8 mouse cellular contexts compared by ENCODE assay signal in genomic region chr11:81983146-81983545, GRCm38 (mm10). TPM values are rescaled to one million over a fixed set of nuclear protein-coding genes. Genes with fewer than 3 reads are reported as not detected.
DNase-seq lines count a peak whose midpoint lies in the region; ATAC-seq lines count a peak whose summit lies in the region.

No protein-coding gene starts in this region.

- H3K4me1 ChIP-seq in midbrain, embryonic 10.5 days = peaks cover 7% of the 10 kb centered on the region; the same call in 1 of the 2 replicates
- H3K4me1 ChIP-seq in midbrain, embryonic 16.5 days (ENCODE audit: control insufficient read depth, insufficient read depth, low read length) = peaks cover 3% of the 10 kb centered on the region; the same call in 1 of the 2 replicates

- H3K27ac ChIP-seq in midbrain, embryonic 10.5 days (replicated peaks) = no peak overlapping the region
- H3K27ac ChIP-seq in midbrain, embryonic 16.5 days (ENCODE audit: low read length) = no peak overlapping the region

- H3K36me3 ChIP-seq in midbrain, embryonic 10.5 days = no peaks in the 10 kb centered on the region
- H3K36me3 ChIP-seq in midbrain, embryonic 16.5 days (ENCODE audit: control insufficient read depth, insufficient read depth, low read length) = no peaks in the 10 kb centered on the region

- H3K4me3 ChIP-seq in midbrain, embryonic 10.5 days = no peak overlapping the region
- no peak overlapping the region for H3K4me3 ChIP-seq in midbrain, embryonic 16.5 days (ENCODE audit: low read depth, low read length)

- 46% methylated on average over 5 of the region's 5 CpGs for WGBS in midbrain, embryonic 10.5 days
- 39% methylated on average over 5 of the region's 5 CpGs for WGBS in midbrain, embryonic 16.5 days

- intact Hi-C loops in left cerebral cortex, postnatal 36 days (cut with DNase I) = no loop called here

- H3K27me3 ChIP-seq in midbrain, embryonic 10.5 days (ENCODE audit: low read depth, poor library complexity, severe bottlenecking) = no peaks in the 10 kb centered on the region; the same call in 1 of the 2 replicates
- H3K27me3 ChIP-seq in midbrain, embryonic 16.5 days (ENCODE audit: control insufficient read depth, insufficient read depth, low read depth, low read length) = no peaks in the 10 kb centered on the region

- DNase-seq in midbrain, embryonic 10.5 days (ENCODE audit: low spot score) = peak; percentile 45
- DNase-seq in WW6 (ENCODE audit: low read depth, low spot score) = peak; percentile 50
- peak; percentile 23 for DNase-seq in cerebellum, adult 8-10 months
- peak; percentile 33 to 54 for DNase-seq in heart, adult 9 months (ENCODE audit: low spot score in 2 of 2)
- DNase-seq in left cerebral cortex, postnatal 36 days (ENCODE audit: low spot score in 2 of 2) = peak; percentile 36 to 55
- DNase-seq in retina, postnatal 1 day = peak; percentile 85

- no peak overlapping the region for H3K9ac ChIP-seq in midbrain, embryonic 16.5 days (ENCODE audit: low read depth, low read length)

- no peak for ATAC-seq in midbrain, embryonic 16.5 days
- no peak for ATAC-seq in megakaryocyte, adult 5-6 weeks (ENCODE audit: poor library complexity, severe bottlenecking)

- H3K9me3 ChIP-seq in midbrain, embryonic 10.5 days (replicated peaks) = no peaks in the 10 kb centered on the region
- no peaks in the 10 kb centered on the region for H3K9me3 ChIP-seq in midbrain, embryonic 16.5 days (replicated peaks; ENCODE audit: control insufficient read depth, low read length, poor library complexity, severe bottlenecking)

- no peak overlapping the region for H3K4me2 ChIP-seq in midbrain, embryonic 16.5 days (ENCODE audit: low read length)

RNA-seq across cellular contexts. Expression of gene Asic2, which starts 14.9 kb away (rescaled TPM):
- polyA plus RNA-seq in midbrain, embryonic 10.5 days (2016; fragmentation: Nextera tagmentation; extraction: Ambion mirVana) = 1.7 and 2.0 TPM in 2 replicates
- 13.0 and 16.2 TPM in 2 replicates for polyA plus RNA-seq in midbrain, embryonic 16.5 days (2015; fragmentation: Nextera tagmentation; extraction: Ambion mirVana)
- total RNA-seq in left cerebral cortex, postnatal 36 days (2021) = 10 to 100 TPM; 73.7 to 79.1 TPM
- total RNA-seq in megakaryocyte, adult 5-6 weeks (2015) = not detected in 2 replicates
- total RNA-seq in megakaryocyte, adult 5-6 weeks (2017) = not detected in 2 replicates

RNA-seq across cellular contexts. Expression of gene Ccl2, which starts 52.2 kb away (rescaled TPM):
- polyA plus RNA-seq in midbrain, embryonic 10.5 days (2016; fragmentation: Nextera tagmentation; extraction: Ambion mirVana) = 0.58 and 0.94 TPM in 2 replicates
- polyA plus RNA-seq in midbrain, embryonic 16.5 days (2015; fragmentation: Nextera tagmentation; extraction: Ambion mirVana) = 0.31 TPM in 1 of 2 replicates, not detected in the other
- not detected for total RNA-seq in left cerebral cortex, postnatal 36 days (2021)
- total RNA-seq in megakaryocyte, adult 5-6 weeks (2015) = 45.4 and 58.9 TPM in 2 replicates
- 26.0 and 31.5 TPM in 2 replicates for total RNA-seq in megakaryocyte, adult 5-6 weeks (2017)

RNA-seq across cellular contexts. Expression of gene Gm17268, which starts 55.2 kb away (rescaled TPM):
- polyA plus RNA-seq in midbrain, embryonic 10.5 days (2016; fragmentation: Nextera tagmentation; extraction: Ambion mirVana) = not detected in 2 replicates
- not detected in 2 replicates for polyA plus RNA-seq in midbrain, embryonic 16.5 days (2015; fragmentation: Nextera tagmentation; extraction: Ambion mirVana)
- total RNA-seq in left cerebral cortex, postnatal 36 days (2021) = not detected
- total RNA-seq in megakaryocyte, adult 5-6 weeks (2015) = not detected in 2 replicates
- not detected in 2 replicates for total RNA-seq in megakaryocyte, adult 5-6 weeks (2017)

Comparison
In these comparisons a context has a peak if more than half of its experiments do, and no peak if none do; other contexts are left out.
1. DNase-seq: peak in every context shown above with its lines; median percentile 85 in retina, postnatal 1 day; 50 in WW6; 46 in left cerebral cortex, postnatal 36 days; 45 in midbrain, embryonic 10.5 days; 44 in heart, adult 9 months; 23 in cerebellum, adult 8-10 months.
2. RNA of gene Asic2, which starts 14.9 kb away (total RNA-seq): 73.7 to 79.1 TPM in left cerebral cortex, postnatal 36 days; not detected in megakaryocyte, adult 5-6 weeks; every median in the first group is over 10 times any median in the second.
3. RNA of gene Ccl2, which starts 52.2 kb away (total RNA-seq): 26.0 to 58.9 TPM in megakaryocyte, adult 5-6 weeks; not detected in left cerebral cortex, postnatal 36 days; every median in the first group is over 10 times any median in the second.